Mouse (Mus musculus) ovary, postnatal 36 days (tissue): Measurements from ENCODE around the gene Mfsd4b1.

Experiments used
- DNase-seq: peaks from one replicate; pipeline ENCODE4 v3.0.0; 2022; ENCODE audit warnings: low spot score, mixed read lengths

The Mfsd4b1 gene

DNA sequence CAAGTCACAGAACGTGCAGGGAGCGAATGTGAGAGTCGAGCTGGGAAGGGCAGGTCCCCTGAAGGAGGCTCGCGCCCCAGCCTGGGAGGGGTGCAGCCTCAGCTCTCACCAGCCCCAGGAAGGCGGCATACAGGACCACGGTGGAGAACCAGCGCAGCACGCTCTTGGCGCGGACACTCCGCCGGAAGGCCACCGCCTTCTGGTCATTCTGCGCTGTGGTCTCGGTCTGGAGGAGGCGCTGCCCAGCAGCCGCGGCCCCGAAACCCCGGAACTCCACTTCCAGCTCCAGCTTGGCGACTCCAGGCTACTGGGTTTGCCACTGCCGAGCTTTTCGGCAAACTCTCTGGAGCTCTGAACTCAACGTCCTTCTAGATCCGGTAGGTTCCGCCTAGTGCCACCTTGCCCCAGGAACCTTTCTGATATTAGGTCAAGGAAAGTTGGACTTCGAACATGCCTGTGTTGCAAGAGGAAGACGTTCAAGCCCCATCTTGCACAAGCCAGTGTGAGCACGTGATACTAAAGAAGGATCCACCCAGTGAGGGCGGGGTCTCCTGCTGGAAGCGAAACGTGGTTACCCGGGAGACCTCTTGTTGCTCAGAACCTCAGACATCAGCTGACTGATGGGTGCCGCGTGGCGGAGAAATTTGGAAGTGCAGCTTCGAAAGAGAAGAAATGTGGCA lies 65.2 kb downstream of the Mfsd4b1 start, which contains the start of gene Mfsd4b3:
TSS of gene Mfsd4b3 (minus strand) at position 393 of the 680 bp plus-strand sequence.
- peak; percentile 88 for DNase-seq

GRCm38 (mm10) chr10:39958266-39958665 lies 66.8 kb downstream of the Mfsd4b1 start:
- no peak for DNase-seq

DNA sequence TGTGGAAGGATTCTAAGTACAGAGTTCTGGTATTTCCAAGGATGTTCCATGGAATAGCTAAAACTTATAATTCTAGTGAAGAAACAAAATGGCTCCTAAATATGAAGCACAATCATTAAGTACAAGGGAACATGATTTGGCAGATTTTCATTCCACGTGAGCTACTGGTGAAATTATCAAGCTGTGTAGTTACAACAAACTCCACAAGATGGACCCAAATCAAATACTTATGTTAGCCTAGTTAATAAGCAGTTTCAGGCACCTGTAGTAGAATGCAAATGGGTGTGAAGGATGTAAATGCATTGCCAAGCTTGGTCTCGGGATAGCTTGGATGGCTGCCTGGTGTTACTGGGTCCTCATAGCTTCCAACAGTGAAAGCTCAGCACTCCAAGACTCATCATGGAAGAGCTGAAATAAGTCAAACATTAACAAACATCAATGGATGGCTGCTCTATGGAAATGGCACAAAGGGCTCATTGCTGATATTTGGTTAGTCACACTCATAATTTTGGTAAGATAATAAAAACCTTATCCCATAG lies 68.7 kb downstream of the Mfsd4b1 start:
- no peak for DNase-seq

- no peak for DNase-seq
Observed at GRCm38 (mm10) chr10:39955163-39955562, 69.9 kb downstream of the Mfsd4b1 start.
